Mouse (Mus musculus) heart, postnatal 14 days (tissue): ENCODE results near the gene Flrt1. TPM values are rescaled to one million over a fixed set of nuclear protein-coding genes. Genes with fewer than 3 reads are reported as not detected.

Source experiments
- DNase-seq, 2 experiments: peaks; one replicate each; pipeline ENCODE4 v3.0.0; 2021 to 2022
- intact Hi-C: fragments of 180-260 bp; cut with DNase I; formaldehyde crosslinking; loops from one replicate; pipeline ENCODE4 v1.15.1; 2025
- total RNA-seq, 2 experiments: library from RNA; stranded (reverse); gene quantifications; 2 replicates each; pipeline ENCODE4 v1.2.3; 2021

Flrt1 gene
- total RNA-seq, 2 experiments from 2014 or later = 0.98 to 1.0 TPM

DNA sequence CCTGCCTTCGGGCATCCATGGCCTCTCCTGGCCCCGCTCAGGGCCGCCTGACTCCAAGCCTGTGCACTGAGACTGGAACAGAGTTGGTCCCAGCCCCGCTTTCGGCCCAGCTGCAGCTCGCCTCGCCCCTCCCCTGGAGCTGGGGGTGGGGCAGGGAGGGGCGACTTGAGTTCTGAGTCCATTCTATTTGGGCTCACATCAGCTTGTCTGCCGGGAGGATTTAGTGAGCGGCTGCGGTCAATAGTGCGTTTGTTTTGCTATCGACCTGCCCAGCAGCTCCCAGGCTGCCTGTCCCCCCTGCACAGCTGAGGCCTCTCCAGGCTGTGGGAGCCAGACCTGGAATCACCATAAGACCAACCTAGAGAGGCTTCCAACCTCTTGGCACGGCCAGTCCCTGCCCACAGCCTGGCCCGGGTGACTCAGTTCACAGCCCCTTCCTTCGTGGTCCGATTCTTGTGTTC is 29.1 kb upstream of the Flrt1 start:
- peak; percentile 59 to 62 for DNase-seq
- intact Hi-C loops = no loop called here

DNA sequence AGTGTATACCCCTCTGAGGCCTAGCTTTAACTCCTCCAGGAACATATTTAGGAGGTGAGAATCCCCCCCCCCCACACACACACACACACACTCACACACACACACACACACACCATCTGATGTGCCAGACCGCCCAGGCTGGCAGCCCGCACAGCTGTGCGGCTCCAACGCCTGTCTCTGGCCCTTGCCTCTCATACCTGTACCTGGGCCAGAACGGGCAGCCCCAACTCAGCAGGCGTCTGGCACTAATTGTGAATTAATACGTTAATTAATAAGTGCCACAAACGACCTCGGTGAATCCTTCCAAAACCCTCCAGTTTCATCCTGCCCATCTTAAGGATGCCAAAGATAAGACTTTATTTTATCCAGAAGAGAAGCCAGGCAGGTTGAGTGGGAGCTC is 27.9 kb upstream of the Flrt1 start:
- intact Hi-C loops = no loop called here
- DNase-seq = no peak

DNA sequence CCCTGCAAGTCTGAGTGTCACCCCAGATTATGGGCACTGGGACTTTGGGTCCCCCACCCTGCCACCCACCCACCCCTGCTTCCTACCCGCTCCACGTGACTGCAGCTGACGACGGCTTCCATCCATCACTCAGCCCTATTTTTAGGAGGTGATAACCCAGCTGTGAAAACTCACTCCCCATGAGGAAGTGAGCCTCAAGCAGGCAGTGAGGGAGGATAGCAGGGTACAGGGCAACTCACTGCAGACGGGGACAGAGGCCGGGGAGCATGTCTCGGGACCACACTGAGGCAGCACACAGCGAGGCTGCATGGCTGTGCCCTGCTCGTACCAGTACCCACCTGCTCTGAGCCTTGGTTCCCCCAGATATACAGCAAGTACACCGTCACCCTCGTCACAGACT is 24.8 kb upstream of the Flrt1 start:
- DNase-seq = no peak
- intact Hi-C loops = no loop called here

DNA sequence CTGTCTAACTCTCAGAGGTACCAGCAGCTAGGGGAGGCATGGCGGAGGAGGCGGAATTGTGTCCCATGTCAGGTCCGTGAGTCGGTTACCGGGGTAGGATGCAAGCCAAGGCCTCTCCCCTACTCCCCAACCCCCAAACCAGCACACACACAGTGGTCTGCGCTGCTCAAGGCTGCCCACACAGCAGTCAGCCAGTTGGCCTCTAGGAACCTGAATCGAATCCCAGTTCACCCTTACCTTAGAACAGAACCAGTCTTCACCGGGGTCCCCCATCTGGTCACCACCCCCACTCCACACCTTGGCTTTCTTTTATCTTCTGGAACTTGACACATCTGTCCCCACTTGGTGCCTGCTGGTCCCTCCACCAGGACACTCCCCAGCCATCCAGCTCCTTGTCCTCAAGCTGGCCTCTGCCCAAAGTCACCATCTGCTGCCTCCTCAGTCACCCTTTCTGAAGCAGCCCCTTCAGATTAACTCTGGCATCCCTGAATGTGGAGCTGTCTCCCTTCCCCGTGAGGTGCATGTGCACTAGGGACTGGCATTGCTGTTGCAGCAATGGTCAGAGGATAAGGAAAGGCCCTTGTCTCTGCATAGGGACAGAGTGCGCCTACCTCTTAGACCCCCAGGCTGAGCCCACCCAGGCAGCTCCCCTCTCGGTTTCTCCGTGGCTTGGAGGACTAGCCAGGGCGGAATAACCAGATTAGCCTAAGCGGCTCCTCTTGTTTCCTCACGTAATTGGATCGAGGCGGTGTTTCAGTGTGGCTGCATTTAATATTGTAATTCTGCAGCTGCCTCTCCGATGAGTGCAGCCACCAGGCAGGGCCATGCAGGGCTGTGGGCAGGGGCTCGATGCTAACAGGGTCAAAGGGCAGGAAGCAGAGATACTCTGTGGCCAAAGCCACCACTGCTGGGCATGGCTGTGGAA is 23.3 kb upstream of the Flrt1 start:
- intact Hi-C loops = no loop called here
- no peak for DNase-seq

DNA sequence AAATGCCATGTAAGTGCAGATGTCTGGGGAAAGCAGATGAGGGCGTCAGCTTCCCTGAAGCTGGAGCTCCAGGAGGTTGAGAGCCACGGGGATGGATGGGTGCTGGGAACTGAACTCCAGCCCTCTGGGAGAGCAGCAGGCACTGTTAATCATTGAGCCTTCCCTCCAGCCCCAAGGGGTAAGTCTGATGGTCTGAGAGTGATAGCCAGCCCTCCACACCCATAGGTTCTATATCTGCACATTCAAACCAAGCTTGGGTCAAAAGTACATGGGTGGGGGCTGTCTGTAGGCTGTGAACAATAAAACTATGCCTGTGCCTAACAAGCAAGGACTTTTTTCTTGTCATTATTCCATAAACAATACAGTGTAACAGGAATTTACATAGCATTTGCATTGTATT is 21.4 kb upstream of the Flrt1 start:
- intact Hi-C loops = no loop called here
- no peak for DNase-seq

DNA sequence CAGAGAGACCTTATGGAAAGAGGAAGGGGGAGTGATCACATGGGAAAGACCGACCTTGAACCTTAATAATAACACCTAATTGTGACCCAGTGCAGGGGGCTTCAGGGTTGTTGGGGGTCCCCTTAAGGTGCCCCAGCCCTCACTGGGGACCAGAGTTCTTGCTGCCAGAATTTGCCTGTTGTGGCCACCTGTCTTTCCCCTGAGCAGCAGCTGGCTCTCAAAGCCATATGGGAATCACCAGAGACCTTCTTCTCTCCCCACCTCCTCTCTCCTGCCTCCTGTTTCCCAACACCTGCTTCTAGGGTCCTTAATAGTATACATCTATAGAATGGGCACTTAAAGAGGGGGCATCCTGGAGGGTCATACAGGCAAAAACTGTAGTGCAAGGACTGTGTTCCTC is 20.7 kb upstream of the Flrt1 start:
- intact Hi-C loops = no loop called here
- no peak for DNase-seq

DNA sequence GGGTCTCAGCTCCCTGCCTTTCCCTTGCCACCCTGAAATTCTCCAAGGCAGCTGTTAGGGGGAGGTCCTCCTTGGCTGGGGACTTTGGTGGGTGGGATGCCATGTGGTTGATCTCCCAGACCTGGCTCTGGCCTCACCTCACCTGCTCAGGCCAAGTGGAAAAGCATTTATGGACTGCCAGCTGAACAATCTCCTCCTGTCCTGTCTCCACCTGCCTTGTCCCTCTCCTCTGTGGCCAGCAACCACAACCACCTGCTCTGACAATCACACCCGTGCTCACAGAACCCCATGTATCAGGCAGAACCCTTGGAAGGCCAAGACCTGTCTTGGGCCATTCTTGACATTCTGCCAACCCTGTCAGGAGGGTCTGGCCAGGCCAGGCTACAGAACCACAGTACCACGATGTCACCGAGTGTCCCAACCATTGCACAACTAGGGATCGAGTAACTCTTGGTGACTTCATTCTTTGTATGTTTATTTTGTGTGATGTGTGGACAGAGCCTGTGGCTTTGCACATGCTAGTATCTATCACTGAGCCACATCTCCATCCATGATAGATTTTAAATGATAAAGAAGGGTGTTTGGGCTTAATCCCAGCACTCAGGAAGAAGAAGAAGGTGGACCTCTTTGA is 20.1 kb upstream of the Flrt1 start:
- intact Hi-C loops = no loop called here
- DNase-seq = no peak

DNA sequence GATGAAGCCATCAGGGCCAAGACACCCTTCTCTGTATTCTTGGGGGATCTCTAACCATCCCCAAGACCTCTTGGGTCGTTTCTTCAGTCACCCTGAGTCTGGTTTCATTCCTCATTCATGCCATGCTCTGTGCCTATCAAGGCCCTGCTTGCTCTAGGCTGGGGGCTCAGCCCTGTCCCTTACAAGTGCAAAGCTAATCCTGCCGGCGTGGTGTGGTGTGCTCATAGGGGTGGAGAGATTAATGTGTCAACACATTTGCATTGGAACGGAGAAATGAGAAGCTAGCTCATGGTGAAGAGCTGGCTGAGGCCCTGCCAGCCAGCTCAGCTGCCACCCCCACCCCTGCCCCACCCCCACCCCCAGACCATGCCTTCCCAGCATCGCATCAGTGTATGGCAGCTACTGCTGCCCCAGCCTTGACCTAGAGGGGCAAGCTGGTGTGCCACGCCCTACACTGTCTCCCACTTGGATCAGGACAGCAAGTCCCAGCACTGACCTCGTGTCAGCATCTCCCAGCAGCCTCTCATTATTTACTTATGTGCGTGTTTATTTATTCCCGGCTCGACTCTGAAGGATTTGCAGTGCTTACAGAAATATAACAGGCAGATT is 17.3 kb upstream of the Flrt1 start:
- DNase-seq = no peak
- intact Hi-C loops = no loop called here

DNA sequence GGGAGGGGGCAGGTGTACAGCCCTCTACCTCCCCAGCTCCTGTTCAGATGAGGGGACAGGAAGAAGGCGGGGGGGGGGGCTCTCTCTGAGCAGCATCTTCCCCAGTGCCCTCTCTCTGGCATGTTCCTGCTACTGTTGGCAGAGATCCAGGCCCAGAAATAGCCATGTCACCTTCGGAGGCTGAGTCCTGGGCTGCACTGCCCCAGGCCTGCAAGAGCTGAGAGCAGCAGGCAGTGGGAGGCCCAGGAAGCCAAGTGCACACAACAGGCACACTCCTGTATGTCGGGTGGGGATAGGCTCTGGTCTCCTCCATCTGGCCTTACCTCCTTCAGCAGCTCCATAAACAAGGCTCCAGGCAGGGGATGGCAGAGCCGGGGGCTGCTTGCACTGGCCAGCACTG is 16.7 kb upstream of the Flrt1 start:
- intact Hi-C loops = no loop called here

DNA sequence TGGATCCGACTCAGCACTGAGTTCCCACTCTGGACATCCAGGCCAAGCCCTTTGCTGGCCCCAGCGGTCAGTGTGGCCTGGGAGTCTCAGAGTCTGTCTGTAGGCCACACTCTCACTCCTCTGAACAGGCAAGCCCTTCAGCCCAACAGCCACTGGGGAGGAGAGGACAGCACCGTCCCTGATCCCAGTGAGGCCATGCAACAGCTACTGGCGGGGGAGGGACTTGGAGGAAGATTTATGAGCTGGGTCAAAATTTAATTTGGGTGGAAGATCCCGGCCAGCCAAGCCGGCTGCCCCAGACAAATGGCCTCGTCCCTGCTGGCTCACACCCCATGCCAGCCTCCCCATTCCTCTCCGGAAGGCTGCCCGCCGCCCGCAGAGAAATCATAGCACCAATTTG is 15.7 kb upstream of the Flrt1 start:
- intact Hi-C loops = no loop called here
- DNase-seq = no peak

More for the DNA sequence above, 16.7 kb upstream of the Flrt1 start:
- peak; percentile 46 to 78 for DNase-seq

DNA sequence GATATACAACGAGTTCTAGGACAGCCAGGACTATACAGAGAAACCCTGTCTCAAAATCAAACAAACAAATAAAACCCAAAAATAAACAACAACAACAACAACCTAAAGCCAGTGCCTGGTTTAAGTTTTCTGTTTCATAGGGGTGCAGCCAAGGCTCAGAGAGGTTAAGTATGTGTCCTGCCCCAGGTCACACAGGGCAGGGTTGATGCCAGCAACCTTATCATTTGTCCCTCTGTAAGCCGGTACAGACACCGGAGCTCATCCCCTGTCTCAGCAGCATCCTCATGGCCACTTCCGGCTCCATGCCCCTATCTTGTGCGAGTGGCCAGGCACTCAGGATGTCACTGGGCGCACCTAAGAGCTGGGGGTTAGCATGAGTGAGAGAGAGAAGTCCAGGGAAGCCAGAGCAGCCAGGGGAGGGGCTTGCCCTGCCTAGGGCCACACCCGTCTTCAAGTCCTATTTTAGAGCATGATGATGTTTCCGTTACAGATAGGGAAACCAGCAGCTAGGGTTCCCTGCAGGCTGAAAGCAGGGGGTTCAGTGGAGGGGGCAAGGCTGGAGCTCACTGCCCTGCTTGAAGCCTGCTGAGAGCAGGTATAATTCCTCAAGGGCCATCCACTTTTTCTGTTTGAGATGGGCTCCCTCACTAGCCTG is 12.3 kb upstream of the Flrt1 start:
- intact Hi-C loops = no loop called here
- DNase-seq = no peak

DNA sequence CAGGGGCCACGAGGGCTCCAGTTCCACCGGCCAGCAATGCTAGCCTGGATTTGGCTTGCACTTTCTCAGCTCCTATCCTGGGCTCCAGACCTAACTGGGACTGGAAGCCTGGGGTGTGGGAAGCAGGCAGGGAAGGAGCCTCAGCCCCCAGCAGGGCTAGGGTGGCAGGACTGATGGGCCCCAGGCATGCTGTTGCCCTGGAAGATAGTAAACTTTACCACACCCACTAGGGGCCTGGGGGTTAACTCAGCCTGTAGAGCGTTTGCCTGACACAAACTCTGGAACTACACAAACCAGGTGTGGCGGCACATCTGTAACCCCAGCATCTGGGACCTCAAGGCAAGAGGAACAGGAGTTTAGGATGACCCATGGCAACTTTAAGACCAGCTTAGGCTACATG is 11.6 kb upstream of the Flrt1 start:
- no peak for DNase-seq
- intact Hi-C loops = no loop called here

DNA sequence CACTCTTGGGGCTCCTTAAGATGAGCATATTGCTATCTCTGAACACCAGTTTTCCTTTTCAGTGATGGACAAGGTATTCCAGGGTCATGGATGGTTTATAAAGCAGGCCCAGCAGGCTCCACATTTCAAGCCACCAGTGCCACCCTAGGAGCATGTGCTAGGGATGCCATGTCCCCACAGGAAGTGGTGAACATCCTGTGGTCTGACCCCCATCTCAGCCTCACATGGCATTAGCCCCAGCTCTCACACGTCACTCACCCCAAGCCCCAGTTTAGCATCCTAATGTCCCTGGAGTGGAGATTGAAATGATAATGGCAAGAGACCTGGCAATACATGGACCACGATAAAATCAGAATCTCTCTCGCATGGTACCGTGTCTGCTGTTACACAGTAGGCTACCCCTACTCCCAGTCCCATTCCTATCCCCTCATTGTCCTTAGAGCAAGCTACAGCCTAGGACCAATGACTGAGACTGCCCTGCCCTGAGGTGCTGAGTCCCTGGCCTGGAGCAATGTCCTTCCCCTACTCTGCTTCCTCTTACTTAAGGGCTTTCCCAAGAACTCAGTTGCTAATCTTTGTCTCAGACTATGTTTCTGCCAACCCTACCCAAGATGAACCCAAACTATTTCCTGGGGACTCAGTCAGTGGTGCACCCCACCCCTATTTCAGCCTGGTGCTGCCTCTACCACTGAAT is 10.7 kb upstream of the Flrt1 start:
- no peak for DNase-seq
- intact Hi-C loops = no loop called here

DNA sequence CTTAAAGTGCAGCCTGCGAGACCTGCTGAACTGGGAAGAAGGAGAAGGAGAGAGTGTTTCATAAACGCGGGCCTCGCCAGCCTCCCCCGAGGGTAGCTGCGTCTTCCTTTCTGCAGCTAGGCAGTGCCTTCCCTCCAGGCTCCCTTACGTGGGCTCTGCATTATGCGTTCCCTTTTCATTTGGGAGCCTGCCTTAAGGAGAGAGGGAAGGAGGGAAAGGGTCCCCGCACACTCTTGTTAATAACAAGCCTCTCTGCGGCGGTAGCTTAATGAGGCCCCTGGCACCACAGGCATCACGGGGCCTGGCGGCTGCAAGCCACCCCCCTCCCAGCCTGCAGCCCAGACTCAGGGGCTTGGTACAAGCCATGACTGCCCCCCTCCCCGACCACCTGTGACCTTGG is 8.0 kb upstream of the Flrt1 start:
- intact Hi-C loops = no loop called here
- DNase-seq = no peak

DNA sequence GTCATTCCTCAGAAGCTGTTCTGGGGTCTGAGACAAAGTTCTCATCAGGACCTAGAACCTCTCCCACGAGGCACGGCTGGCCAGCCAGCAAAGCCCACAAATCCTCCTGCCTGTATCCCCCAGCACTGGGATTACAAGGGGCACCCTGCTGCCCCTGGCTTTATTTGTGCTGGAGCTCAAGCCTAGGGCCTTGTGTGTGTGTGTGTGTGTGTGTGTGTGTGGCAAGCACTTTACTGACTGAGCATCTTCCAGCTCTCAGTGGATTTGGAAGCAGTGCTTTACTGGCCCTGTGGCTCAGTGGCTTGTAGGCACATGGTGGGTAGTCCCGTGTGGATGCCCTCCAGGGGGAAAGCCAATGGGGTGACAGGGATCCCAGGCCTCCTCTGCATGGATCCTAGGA is 7.1 kb upstream of the Flrt1 start:
- intact Hi-C loops = no loop called here
- no peak for DNase-seq

DNA sequence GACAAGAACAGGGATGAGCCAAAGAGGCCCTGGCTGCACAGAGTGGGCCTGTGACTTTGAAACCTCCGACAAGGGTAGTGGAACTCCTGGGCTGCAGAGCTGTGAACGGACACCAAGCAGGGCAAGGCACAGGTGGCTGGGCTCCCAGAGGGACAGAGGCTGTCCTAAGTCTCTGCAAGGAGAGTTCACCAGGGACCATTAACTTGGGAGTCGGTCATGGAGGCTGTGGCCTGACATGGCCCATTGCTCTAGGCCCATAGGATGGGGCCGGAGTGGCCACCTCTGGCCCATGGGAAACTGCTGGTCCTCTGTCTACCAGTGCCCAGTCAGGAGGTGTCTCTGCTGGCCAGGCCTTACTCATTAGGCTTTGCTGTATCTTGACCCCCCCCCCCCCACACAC is 6.2 kb upstream of the Flrt1 start:
- no peak for DNase-seq
- intact Hi-C loops = no loop called here

DNA sequence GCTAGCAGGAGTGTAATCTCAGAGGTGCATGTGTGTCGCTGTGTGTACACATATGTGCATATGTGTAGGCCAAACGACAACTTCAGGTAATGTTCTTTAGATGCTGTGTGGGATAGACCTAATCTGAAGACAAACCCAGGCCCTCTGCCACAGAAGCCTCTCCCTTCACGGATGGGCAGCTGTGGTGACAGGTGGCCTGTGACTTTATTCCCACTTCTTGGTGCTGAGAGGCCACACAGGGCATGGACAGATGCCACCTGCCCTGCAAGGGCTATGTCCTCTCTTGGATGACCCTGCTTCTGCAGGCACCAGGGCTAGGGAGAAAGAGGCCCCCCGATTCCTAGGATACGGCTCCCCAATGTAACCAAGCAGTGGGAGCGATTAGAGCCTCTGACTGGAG is 5.8 kb upstream of the Flrt1 start:
- DNase-seq = no peak
- intact Hi-C loops = no loop called here

DNA sequence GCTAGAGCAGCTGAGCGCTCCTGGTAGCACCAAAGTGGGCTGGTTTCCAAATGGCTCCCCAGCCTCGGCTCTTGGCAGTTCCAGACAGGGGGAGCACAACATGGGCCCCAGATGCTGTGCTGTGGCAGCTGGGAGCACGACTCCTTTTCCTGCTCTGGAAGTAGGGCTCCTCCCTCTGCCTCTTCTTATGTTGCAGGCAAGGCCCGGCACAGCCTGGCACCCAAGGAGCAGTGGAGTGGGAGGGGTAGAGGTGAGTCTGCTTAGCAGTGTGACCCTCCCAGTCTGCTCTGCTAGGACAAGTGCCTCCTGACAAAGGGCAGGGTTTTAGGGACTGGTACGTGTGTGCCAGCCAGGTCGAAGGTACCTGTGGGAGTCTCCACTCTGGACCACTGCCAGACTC is 5.3 kb upstream of the Flrt1 start:
- intact Hi-C loops = no loop called here
- DNase-seq = no peak

DNA sequence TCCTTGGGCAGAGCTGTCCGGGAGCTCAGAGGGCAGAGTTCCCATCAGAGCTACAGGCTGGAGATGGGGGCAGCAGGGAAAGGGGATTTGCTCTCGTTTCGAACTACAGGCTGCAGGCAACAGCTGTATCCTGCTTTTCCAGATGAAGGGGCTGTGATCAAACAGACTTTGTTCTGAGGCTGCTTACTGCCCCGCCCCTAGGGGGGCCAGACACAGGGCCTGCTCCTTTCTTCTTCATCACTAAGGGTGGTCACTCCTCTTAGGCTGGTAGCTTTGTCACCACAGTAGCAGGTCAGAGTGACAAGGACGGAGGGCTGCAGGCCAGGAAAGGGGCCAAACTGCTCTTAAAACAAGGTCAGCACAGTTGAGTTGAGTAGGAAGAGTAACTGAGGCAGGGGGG is 4.6 kb upstream of the Flrt1 start:
- DNase-seq = no peak
- intact Hi-C loops = no loop called here

DNA sequence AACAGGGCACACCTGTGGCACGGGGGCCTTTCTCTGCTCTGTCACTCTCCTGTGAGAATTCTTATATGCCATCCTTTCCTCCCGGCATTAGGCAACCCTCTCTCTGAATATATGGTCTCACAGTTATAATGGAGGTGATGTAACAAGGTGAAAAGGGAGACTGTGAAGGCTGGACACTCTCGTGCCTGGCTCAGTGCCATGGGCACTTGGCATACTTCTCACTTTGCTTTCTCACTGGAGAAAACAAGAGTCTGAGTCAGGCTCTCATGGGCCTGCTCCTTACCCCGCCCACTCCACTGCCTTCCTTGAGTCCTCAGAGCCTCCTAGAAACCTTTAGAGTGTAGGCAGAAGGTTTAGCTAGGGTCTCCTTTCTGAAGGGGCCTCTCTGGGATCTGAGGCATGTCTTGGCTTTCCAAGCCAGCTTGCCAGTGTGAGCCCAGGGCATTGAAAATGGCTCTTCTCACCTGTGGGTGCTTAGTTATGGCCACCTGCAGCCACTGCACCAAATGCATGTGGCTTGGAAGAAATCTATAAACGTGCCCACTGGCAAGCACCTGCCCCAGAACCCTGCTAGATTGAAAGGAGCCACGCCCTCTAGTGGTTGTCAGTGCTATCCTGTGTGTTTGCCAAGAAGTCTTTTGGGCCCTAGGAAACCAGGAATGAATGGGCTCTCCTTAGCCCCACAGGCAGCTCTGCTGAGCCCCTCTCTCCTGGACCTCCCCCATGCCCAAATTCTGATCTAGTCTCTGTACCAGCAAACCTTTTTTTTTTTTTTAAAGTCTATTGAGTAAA is 2.8 kb upstream of the Flrt1 start:
- intact Hi-C loops = no loop called here

More for the DNA sequence above, 2.8 kb upstream of the Flrt1 start:
- peak; percentile 26 to 52 for DNase-seq
